Mouse (Mus musculus) retina, postnatal 1 day (tissue): ENCODE measurements at regions not wholly inside any gene's neighbourhood (a gene's known extent, or its start where the extent isn't known, plus 50 kb on each side); places are given as distances from the start of the nearest gene placed in this dataset.

ENCODE experiments used
- DNase-seq: peaks from one replicate; pipeline ENCODE4 v3.0.0-alpha.2; 2012

DNA sequence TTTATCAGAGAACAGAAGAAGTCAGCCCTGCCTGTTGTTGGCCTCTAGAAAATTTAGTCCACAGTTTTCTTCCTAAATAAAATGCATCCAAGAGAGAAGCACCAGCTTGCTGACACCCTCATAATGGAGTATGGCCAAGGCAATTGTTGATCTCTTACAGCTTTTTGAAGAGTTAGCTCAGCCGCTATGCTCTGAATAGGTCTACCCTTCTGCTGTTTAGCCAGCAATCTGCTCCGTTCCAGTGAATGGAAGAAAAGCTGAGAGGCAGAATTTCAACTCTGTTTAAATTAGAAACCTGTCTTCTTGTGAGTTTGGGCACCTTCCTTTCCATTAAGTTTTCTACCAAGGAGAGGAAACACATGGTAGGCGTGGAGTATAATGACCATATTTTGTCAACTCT, 290.8 kb downstream of the Rnf144b start:
- no peak for DNase-seq

DNA sequence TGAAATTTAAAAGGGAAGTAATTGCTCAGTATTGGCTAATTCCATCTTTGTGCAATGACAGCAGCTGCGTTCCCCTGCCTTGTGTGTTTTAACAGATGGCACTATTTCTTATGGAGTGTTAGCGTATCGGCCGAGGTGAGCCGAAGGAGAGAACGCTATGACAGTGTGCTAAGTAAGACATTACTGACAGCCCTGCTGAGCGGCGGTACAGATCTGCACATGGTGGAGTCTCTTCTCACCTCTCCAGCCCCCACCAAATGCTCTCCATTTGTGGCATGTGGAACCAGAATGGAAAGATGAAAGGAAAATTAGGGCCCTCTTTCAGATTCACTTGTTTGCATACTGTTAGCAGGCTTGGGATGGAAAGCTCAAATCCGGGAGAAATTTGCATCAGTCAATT, 291.5 kb downstream of the Rnf144b start:
- no peak for DNase-seq

DNA sequence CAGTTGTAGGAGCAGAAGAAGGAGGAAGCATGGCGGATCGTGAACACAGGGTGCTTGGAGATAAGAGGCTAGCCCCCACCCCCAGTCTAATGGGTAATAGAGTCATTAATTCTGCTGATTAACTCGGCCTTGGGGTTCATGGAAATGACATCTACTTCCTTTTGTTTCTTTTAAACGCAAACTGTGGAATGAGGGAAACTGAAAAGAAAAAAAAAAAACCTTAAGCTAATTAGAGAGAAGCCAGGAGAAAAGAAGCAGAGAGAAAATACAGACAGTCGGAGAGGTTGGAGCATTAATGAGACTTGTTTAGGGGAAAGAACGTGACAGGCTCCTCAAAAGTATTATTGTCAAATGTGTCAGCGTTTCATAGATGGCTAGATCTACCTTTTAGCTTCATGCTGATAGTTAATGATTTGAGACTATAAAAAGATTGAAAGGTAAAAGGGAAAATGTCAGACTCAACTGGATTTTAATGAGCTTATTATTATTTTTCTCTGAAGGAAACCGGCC, 307.5 kb downstream of the Rnf144b start:
- peak; percentile 40 for DNase-seq

DNA sequence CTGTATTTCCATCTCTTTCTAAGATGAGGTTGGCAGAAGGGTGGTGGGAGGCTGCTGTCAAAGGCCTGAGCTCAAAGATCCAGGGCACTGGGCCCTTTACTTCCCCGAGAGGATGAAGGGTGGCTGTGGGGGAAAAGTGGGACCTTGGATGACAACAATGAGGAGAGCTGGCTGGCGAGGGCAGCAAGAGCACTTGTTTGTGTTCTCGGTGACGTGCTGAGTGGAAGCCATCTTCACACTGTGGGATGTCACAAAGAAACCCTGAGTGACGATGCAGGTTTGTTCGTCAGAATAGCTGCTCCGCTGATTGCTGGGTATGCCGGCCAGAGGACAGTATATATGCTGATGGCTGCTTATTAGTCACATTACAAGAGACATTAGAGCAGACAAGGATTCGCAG, 308.0 kb downstream of the Rnf144b start:
- DNase-seq = peak; percentile 64

DNA sequence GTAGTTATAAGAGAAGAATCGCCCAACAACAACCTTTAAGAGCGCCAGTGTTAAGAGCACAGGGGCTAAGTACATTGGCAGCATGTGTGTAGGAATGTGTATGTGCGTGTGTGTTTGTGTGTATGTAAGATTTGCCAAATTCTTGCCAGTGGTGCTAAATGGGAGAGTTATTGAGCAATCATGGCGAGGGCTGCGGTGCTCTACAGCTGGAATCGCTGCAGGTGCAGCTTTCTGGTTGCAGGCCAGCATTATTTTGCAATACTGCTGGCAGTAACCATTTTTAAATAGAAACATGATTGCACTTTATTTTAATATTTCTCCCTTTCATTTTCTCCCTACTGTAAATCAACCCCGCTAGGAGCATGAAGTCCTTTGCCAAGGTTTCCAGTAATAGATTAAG, 313.2 kb downstream of the Rnf144b start:
- no peak for DNase-seq

DNA sequence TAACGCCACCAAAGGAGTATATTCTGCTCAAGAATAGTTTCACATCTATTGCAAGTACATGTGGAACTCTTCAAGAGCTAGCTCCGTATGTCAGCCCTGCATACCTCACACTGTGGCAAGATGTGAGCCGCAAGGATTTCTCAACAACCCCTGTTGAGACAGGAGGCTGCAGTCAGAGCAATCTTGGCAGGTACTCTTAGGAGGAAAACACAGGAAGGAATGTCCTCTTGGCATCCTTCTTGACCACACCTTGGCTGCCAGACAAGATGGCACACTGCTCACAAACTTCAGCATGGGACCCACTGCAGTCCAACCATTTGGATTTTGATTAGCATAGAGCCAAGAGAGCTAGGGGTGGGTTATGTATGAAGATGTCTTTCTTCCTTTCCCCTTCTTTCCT, 322.4 kb downstream of the Rnf144b start:
- no peak for DNase-seq

DNA sequence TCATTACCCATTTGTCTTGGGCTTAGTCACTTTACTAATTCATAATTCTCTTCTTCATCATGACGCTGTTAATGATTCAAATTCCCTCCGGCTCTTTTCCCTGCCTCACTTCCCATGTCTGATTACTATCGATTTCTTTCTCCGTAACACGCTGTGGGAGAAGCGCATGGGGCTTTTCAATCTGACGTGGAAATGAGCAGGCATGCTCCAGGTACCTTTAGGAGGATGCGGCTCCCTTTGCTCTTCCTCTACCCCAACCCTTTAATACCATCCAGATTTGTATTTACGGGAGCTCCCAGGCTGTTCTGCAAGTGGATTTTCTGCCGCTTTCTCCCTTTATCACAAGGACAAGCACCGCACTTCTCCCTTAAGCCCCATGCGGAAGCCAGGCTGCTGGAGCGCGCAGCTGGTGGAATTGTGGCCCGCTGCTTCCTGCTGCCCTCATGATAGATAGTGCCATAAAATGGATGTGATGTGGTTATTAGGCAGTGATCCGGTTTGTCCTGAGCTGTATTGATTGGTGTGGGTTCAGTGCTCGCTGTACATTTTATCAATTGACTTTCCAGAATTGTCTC, 329.8 kb downstream of the Rnf144b start:
- no peak for DNase-seq

DNA sequence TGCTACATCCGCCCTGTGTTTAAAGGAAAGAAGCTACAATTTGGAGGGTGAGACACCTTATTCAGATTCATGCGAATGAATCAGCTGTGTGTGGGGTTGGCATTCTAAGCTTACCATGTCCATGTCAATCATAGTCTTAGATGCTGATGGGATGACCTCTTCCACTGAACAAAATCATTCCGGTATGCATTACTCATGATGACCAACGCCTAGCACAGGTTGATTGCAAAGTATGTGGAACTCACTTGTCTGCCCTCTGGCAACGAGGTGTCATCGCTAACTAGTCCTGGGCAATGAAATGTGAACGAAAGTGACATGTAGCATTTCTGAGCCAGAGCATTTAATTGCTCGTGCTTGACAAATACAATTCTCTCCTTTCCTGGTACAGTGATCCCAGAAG, 339.7 kb downstream of the Rnf144b start:
- peak; percentile 41 for DNase-seq

DNA sequence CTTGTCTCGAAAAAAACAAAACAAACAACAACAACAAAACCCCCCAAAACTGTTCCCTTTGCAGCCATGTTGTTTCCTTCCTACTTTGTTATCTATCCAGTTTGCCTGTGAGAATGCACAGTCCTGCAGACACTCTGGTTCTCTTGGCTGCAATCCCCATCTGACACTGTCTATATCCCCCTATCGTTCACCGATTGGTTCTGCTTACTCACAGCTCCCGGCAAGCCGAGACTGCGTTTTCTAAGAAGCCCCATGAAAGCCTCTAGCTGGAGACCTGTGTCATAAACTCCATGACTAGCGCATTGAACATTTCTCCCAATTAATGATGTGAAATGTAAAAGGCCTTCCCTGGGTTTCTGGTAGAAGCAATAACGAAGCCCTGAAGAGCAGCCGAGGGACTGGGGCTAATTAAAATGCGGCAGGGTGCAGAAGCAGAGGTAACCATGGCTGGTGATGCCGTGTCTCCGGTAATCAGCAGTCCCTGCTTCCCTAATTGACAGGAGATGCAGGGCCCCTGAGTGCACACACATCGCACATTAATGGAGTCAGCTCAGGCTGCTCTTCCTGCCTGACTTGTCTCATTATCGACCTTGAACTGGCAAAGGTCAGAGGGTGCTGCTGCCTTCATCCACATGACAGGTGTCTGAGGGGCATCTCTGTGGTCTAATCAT, 349.2 kb downstream of the Rnf144b start:
- DNase-seq = peak; percentile 48

DNA sequence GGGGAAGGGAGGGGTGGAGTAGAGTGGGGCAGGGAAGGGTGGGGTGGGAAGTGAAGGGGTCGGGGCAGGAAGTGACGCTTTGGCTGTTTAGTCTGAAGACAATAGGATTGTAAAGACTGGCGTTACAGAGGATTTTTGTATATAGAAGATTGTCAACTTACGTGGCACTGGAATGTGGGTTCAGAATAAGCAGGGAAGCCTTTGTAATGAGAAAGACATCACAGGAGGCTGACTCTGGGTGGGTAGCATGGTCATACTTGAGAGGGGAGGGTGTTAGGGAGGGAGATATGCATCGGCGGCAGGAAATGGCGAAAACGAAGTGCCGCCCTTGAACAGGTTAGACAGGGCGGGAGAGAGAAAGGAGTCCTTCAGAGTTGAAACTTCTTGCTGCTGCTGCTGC, 357.7 kb downstream of the Rnf144b start:
- DNase-seq = no peak

DNA sequence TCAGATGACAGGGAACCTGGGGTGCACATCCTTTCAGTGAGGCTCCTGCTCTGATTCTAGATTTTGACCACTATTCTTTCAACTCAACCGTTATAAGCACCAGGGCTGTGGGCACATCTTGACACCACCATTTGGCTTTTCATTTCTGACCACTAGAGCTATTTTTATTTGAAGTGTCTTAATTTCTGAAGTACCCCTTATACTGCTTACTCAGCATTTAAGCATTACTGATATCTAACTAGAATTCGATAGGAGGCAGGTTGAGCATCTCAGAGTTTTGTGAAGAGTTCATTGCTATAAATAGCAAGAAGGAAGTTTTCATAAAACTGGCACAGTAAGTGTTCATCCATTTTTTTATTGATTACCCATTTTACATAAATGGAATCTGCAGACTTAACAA, 362.4 kb downstream of the Rnf144b start:
- DNase-seq = no peak

DNA sequence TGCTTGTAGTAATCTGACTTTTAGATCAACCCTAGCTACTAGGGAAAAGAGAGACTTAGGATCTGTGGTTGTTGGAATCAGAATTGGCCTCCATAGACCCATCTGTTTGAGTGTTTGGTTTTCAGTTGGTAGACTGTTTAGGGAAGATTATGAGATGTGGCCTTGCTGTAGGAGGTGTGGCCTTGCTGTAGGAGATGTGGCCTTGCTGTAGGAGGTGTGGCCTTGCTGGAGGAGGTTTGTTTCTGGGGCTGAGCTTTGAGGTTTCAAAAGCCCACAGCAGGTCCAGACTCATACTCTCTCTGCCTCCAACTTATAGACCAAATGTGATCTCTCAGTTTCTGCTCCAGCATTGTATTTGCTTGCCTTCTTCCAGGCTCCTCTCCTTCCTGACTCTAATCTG, 363.7 kb downstream of the Rnf144b start:
- no peak for DNase-seq

DNA sequence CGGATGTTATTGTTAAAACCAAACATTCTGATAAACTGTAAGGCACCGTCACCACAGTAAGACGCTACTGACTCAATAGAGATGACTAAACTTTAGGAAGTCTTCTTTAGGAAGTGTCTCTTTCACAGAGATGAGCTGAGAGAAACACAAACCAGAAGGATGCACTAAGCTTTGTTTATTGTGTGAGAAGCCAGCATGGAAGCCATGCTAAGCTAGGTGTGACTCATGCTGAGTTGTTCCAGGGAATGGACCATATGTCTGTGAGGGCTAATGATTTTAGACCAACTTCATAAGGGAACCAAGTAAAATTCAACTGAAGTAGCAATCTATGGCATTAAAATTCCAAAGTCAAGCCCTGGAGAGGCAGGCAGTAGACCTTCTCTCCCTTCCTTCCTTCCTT, 364.2 kb downstream of the Rnf144b start:
- DNase-seq = no peak

DNA sequence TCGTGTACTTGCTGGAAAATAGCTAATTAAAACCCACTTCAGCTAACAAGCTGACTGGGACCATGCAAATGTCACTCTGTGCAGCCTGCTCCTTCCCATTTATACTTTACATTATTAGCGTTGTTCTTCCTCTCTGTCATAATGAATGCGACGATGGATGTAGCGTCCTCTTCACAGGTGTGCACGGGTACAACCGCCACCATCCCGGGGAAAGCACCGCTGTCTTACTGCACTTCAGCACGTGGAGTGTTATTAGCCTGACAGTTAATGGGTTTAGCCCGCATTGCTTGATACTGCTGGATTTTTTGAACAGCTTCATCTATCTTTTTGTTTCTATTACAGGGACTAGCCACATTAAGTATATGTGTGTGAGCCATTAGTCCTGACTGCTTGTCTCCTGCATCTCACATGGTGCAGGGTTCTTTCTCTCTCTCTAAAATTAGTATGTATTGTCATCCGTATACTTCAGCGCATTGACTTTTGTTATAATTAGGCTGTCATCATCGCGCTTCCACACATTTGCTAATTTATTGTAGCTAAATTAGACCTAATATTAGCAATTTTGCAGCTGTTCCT, 383.0 kb downstream of the Rnf144b start:
- DNase-seq = no peak

DNA sequence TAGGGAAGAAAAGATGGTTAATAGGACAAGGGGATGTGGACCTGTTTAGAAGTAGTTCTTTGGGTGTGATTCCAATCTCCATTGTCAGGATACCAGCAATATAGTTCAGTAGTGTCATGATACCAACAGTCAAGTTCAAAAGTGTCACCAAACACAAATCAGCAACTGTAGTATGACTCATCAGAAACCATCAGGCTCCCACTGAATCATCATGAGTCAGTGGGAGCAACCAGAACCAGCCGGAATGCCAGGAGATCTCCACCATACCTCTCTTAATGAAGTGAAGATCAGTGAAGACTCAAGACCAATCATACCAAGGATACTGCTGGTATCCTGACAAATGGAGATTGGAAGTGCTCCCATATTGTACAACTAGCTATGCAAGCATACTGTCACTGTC, 410.5 kb downstream of the Rnf144b start:
- no peak for DNase-seq

DNA sequence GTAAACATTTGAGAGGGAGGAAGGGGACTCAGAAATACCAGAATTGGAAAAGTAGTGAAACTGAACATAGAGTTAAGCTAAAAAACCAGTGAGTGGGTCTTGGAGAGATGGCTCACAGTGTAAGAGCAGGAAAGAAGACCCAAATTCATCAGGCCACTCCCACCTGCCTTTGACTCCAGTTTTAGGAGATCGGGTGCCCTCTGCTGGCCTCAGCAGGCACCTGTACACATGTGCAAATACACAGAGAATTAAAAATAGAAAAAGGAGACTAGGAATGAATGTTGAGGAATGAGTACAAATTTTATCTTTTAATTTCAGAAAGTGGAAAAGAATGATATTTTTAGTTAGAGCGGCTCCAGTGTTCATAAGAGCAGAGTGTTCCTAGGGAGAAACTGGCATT, 414.7 kb downstream of the Rnf144b start:
- no peak for DNase-seq

DNA sequence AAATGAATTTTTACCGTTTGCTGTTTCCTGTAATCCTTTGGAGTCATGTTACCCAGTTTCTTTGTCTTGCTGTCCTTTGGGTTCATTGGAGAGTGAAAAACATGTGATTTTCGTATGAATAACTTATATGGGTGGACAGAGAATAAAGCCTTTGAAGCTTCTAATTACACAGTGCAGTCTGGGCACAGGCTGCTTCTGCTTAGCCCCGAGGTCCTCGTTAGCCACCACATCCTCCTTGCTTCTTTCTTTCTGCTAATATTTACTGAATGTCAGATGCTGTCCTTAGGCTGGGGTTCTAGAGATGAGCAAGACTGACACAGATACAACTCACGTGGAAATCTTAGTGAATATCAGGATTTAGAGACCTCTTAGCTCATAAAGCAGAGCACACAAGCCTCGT, 427.2 kb downstream of the Rnf144b start:
- DNase-seq = peak; percentile 49

DNA sequence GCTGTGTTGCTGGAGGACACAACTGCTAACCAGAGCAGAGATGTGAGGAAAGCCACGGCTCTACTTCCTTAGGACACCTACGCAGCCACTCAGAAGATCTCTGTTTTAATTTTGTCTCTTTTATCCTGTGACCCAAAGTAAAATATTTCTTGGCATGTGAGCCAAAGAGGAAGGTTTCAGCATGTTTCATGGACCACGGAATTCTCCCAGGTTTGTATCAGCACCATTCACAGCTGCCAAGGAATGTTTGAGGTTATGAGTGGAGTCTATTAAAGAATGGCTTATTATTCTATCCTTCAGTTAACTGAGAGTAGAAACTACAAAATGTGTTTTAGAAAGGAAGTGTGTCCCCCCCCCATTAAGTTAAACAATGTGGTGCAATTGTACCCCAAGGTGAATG, 429.8 kb downstream of the Rnf144b start:
- no peak for DNase-seq

DNA sequence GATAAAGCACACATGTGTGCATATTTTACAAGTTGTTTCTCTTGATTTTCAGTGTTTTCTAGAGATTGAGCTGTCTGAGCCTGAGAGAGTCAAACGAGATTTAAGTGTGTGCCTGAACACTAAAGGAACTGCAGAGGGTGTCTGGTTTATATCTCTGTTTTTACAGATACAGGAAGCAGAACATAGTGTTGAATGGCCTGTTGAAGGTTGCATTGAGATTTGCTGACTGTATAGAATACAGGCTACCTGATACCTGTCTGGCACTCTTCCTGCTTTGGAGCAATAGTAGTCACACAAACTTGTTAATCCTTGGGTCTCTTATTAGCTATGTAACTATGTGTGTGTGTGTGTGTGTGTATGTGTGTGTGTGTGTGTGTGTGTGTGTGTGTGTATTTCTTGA, 431.7 kb downstream of the Rnf144b start:
- DNase-seq = no peak

DNA sequence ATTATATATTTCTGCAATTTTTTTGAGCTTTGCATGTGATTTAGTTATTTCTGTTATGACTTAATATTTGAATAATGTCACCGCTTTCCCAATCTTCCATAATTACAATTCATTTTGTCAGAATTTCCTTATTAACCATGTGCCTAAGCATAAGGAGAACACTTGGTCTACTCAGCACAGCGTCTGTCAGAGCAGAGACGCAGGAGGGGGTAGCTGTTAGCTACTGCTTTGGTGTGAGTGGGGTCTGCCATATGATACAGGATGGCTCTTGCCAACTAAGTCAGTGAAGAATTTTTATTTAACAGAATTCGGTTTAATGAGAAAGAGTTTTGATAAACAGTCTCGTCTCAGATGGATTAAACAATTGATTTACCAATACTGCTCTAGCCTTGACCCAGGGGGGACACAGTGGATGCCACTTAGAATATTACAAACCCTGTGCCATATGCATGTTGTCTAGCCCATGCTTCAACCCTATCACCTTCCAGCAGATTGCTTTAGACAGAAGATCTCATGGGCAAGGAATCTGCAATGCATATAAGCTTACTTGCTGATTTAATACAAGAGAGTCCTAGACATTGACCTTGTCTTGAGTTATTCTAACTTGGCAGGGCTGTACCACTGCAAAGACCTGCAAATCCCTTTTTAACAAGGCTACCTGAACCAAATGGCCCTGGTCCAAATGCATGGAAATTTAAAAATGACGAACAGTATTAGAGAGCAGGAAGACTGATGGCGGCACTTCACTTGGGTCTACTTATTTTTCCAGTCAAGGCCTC, 434.9 kb downstream of the Rnf144b start:
- no peak for DNase-seq

DNA sequence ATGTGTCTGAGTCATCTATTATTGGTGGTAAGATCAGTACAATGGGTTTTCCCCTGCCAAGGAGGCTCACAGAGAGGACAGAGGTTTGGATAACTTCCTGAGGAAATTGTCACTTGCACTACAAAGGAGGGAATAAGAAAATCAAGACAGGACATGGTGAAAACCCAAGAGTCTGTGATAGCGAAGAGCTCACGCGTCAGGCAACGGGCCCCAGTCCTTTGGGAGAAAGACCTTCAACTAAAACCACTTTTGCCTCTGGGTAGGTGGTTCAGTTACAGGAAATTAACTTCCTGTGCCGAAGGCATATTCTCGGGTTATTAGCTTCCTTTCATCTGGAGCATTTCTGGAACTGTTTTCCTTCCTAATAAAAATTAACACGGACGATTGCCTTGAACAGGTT, 440.4 kb downstream of the Rnf144b start:
- DNase-seq = no peak

DNA sequence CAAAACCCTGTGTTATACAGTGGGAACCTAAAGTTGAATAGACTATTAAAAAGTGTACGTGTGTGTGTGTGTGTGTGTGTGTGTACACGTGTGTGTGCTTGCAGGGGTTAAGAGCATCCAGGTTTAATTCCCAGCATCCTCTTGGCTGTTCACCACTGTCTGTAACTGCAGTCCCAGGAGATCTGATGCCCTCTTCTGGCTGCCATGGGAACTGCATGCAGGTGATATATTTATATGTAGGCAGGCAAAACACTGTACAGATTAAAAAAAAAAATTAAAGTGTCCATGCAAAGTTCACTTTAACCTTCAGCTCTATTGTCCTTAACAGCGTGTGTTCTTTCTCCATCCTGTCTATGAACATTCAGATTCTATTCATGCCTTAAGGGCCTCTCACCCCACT, 454.1 kb downstream of the Rnf144b start:
- DNase-seq = peak; percentile 9

DNA sequence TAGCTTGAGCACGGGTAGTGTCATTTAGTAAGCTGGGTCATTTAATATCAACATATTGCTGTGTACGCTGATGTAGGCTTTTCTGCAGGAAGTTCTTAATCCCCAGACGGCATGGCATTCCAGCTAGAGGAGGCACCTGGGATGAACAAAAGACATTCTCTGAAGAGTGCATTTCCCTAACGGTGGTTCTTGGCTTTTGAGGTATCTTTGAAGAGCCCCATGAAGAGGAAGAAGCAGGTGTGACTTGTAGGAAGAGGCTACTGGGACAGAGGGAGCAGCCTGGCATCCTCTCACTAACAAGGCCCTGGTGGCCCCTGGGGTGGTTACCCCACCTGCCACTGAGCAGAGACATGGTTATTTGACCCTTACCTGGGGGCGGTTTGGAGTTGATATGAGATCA, 457.7 kb downstream of the Rnf144b start:
- DNase-seq = no peak

DNA sequence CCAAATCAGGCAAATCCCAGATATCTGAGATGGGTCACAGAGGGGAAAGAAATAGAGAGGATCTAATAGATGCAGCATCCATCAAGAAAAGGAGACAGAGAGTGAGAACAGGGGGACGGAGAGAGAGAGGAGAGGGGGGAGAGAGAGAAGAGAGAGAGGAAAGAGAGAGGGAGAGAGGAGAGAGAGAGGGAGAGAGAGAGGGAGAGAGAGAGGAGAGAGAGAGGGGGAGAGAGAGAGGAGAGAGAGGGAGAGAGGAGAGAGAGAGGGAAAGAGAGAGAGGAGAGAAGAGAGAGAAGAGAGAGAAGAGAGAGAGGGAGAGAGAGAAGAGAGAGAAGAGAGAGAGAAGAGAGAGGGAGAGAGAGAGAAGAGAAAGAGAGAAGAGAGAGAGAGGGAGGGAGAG, 462.7 kb downstream of the Rnf144b start:
- no peak for DNase-seq
